In the genomic region with DNA sequence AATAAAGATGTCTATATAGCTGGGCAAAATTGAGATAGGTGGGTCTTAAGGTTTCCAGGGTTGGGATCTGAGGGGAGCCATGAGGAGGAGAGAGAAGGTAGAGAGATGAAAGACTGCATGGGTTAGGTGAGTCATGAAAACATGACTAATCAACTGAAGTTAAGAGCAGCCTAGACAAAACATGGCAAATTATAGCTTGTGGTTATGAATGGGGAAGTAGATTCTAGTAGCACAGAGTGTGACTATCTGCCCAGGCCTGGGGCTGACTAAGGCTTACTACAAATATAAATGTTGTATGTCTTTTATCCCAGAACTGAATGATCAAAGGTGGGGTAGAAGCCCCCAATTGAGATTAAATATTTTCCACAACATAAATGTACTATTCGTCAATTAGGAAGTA, we compare ENCODE assay signal across 16 mouse cellular contexts. TPM values are rescaled to one million over a fixed set of nuclear protein-coding genes. Genes with fewer than 3 reads are reported as not detected.
"Had no signal": no experiment of that assay in that cellular context is flagged by ENCODE, and none has a peak within 500 bp of the region (broad histone marks: within the 10 kb centered on the region; RNA-seq: fewer than 3 reads in every experiment).

No protein-coding gene starts in this region.

- H3K9me3 ChIP-seq: kidney, embryonic 15.5 days; limb, embryonic 10.5 days; liver, embryonic 15.5 days; lung, embryonic 15.5 days; neural tube, embryonic 13.5 days had no signal

- H3K4me1 ChIP-seq: kidney, embryonic 15.5 days; limb, embryonic 10.5 days; liver, embryonic 15.5 days; lung, embryonic 15.5 days; neural tube, embryonic 13.5 days had no signal

- H3K36me3 ChIP-seq: kidney, embryonic 15.5 days; limb, embryonic 10.5 days; liver, embryonic 15.5 days; lung, embryonic 15.5 days; neural tube, embryonic 13.5 days had no signal

- DNase-seq: kidney, adult 18-20 months; kidney, postnatal 14 days; lung, postnatal 14 days; midbrain, embryonic 14.5 days; right cerebral cortex, postnatal 25 days; thymus, postnatal 36 days had no signal

- H3K4me3 ChIP-seq: kidney, embryonic 15.5 days; left cerebral cortex, adult 2 months; limb, embryonic 10.5 days; liver, embryonic 15.5 days; lung, embryonic 15.5 days; neural tube, embryonic 13.5 days had no signal

- H3K27me3 ChIP-seq: liver, embryonic 15.5 days had no signal

- H3K4me2 ChIP-seq: kidney, embryonic 15.5 days; liver, embryonic 11.5 days; liver, embryonic 15.5 days; lung, embryonic 15.5 days; neural tube, embryonic 13.5 days had no signal

- H3K27ac ChIP-seq: kidney, embryonic 15.5 days; left cerebral cortex, adult 2 months; limb, embryonic 10.5 days; liver, embryonic 15.5 days; lung, embryonic 15.5 days; macrophage; neural tube, embryonic 13.5 days had no signal

- H3K9ac ChIP-seq: kidney, embryonic 15.5 days; liver, embryonic 15.5 days; lung, embryonic 15.5 days; neural tube, embryonic 13.5 days had no signal

RNA-seq across cellular contexts. Expression of gene Neurod1, which starts 9.4 kb away (rescaled TPM):
- total RNA-seq: monocyte, adult 5-6 weeks had no signal
- polyA plus RNA-seq: limb, embryonic 10.5 days; liver, embryonic 15.5 days; lung, embryonic 15.5 days; macrophage; thymus, postnatal 0 days had no signal
